Mouse (Mus musculus) cerebellum, adult 9-11 months (tissue): ENCODE measurements at regions not wholly inside any gene's neighbourhood (a gene's known extent, or its start where the extent isn't known, plus 50 kb on each side); places are given as distances from the start of the nearest gene placed in this dataset.

ENCODE experiments used
- DNase-seq: peaks from one replicate; pipeline ENCODE4 v3.0.0; 2022

- DNase-seq, result no peak
These were observed 65.3 kb upstream of the Jmy start for GRCm38 (mm10) chr13:93564902-93565301.

- DNase-seq, result no peak
These were observed 64.5 kb upstream of the Jmy start for GRCm38 (mm10) chr13:93564091-93564490.

GRCm38 (mm10) chr13:93560282-93560681 is 60.7 kb upstream of the Jmy start:
- no peak for DNase-seq

DNA sequence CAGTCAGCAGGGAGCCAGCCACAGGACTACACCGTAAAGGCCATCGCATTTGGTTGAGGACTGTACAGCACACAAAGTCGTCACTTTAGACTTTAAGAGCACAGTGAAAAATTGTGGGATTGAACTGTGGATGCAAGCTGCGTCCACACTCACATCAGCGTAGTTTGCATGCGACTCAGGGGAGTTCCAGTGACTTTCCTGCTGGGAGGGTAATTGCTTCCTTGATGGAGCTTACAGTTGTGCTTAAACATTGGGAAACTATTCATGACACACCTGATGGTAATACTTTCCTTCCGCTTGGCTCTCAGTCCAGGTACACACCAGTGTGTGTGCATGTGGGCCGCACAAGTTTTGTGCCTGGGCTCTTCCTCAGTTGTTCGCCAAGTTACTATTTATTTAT is 59.0 kb upstream of the Jmy start:
- DNase-seq, result no peak

DNA sequence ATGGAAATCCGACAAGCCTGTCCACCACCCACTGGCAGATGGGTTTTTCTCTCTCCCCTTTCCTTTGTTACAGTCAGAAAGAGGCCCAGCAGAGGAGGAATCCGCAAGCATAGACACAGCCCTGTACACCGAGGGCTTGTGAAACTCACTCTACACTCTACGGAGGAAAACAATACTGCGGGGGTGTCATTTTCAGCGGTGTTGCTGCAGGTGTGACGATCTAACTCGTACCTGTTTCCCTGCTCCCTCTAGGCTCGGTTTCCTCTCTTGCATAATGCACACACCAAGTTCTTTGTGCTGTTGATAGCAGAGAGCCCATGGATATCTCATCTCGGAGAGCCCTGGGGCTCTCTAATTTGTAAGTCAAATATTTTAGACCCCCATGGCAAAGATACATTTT is 56.5 kb upstream of the Jmy start:
- no peak for DNase-seq

DNA sequence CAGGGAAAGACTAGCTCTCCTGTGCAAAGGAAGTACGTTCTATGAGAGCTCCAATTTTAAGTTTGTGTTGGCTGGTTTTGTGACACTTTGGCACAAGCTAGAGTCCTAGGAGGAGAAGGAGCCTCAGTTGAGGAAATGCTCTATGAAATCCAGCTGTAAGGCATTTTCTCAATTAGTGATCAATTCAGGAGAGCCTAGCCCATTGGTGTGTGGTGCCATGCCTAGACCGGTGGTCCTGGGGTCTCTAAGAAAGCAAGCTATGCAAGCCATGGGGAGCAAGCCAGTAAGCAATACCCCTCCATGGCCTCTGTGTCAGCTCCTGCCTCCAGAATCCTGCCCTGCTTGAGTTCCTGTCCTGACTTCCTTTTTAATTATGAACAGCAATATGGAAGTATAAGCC is 55.3 kb upstream of the Jmy start:
- DNase-seq, result no peak

DNA sequence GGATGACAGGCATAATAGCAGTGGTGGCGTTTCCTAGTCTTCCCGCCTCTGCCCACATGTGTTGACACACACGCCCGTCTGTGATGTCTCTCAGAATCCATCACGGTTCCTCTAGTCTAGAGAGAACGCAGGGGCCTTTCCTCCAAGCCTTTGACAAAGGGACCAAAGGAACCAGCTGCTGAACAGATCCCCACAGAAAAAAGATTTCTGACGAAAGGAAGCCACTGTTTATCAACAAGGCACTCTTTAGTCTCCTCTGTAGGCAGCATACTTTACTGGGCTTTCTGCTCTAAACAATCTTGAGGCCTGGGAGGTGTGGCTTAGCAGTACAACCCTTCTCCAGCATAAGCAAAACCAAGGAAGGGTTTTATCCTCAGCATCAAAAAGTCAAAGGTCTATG is 54.3 kb upstream of the Jmy start:
- no peak for DNase-seq

GRCm38 (mm10) chr13:93553271-93553670 is 53.7 kb upstream of the Jmy start:
- DNase-seq, result no peak

DNA sequence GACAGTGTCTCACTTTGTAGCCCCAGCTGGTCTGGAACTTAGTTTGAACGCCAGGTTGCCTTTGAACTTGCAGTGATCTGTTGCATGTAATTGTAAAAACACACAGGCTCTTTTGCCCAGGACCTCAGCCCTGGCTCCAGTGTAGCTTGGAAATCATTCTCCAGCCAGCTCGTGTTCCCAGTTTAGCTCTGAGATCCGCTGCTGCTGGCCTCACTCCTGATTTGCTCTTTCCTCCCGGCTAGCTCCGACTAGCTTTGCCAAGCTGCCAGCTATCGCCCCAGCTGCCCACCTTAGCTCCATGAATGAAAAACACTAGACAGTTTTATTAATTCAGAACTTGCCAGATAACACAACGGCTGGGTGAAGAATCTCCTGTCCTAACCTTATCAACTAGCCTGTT is 50.7 kb upstream of the Jmy start:
- DNase-seq, result peak; percentile 40
